Comparison of ENCODE assay signal across 23 mouse cellular contexts in genomic region chr11:82626501-82627111, GRCm38 (mm10).
A peak's percentile ranks its signal among the peaks of the same experiment; 100 is the strongest.
DNase-seq lines count a peak whose midpoint lies in the region; ATAC-seq and TF ChIP-seq lines count a peak whose summit lies in the region.
"Had no signal": no experiment of that assay in that cellular context is flagged by ENCODE, and none has a peak within 500 bp of the region (broad histone marks: within the 10 kb centered on the region; RNA-seq: fewer than 3 reads in every experiment).

No protein-coding gene starts in this region.

- no peak overlapping the region for H3K9ac ChIP-seq in forebrain, postnatal 0 days
- H3K9ac ChIP-seq in forebrain, embryonic 12.5 days: no peak overlapping the region
- H3K9ac ChIP-seq in kidney, embryonic 14.5 days (ENCODE audit: low read depth, low read length): no peak overlapping the region
- H3K9ac ChIP-seq: embryonic facial prominence, embryonic 13.5 days; heart, embryonic 13.5 days; hindbrain, embryonic 13.5 days had no signal

- no peaks in the 10 kb centered on the region; the same call in 1 of the 2 replicates for H3K27me3 ChIP-seq in forebrain, postnatal 0 days (ENCODE audit: insufficient read depth, low read length)
- H3K27me3 ChIP-seq in forebrain, embryonic 12.5 days: peaks cover 33% of the 10 kb centered on the region
- no peaks in the 10 kb centered on the region for H3K27me3 ChIP-seq in kidney, embryonic 14.5 days (ENCODE audit: control insufficient read depth, insufficient read depth, low read length)
- H3K27me3 ChIP-seq: heart, embryonic 13.5 days; hindbrain, embryonic 13.5 days had no signal

- no peak for TF ChIP-seq POLR2A in brain, embryonic 14.5 days (IDR thresholded peaks at IDR 0.05; ENCODE audit: borderline replicate concordance, extremely low read depth, insufficient read depth, insufficient read length, poor library complexity, severe bottlenecking)

- 22% methylated on average over 7 of the region's 7 CpGs for WGBS in forebrain, postnatal 0 days
- 19% methylated on average over 7 of the region's 7 CpGs for WGBS in forebrain, embryonic 12.5 days
- 45% methylated on average over 7 of the region's 7 CpGs for WGBS in kidney, embryonic 14.5 days

- no peak for DNase-seq in forebrain, postnatal 0 days
- DNase-seq in left cerebral cortex, postnatal 4 days: peak; percentile 40
- DNase-seq in left cerebral cortex, adult 18-20 months (ENCODE audit: low spot score in 2 of 2): no peak
- peak; percentile 55 for DNase-seq in retina, postnatal 1 day
- DNase-seq in retina, embryonic 14.5 days (ENCODE audit: low spot score): no peak
- peak; percentile 63 for DNase-seq in brain, embryonic 14.5 days (ENCODE audit: low read depth)
- DNase-seq: adrenal gland, adult 8-10 months; adrenal gland, postnatal 36 days; B cell, adult 2 months; cerebellum, adult 11 months; cerebellum, adult 9-10 months; cerebellum, postnatal 36 days; gastrocnemius, adult 2 months; gastrocnemius, postnatal 25 days; heart, postnatal 4 days had no signal

- H3K9me3 ChIP-seq in forebrain, postnatal 0 days (ENCODE audit: low read length): no peaks in the 10 kb centered on the region
- H3K9me3 ChIP-seq in forebrain, embryonic 12.5 days: no peaks in the 10 kb centered on the region
- H3K9me3 ChIP-seq in kidney, embryonic 14.5 days (ENCODE audit: control insufficient read depth, low read length): no peaks in the 10 kb centered on the region
- H3K9me3 ChIP-seq: embryonic facial prominence, embryonic 13.5 days; heart, embryonic 13.5 days had no signal

- H3K27ac ChIP-seq in forebrain, postnatal 0 days (ENCODE audit: low read depth, low read length): no peak overlapping the region
- H3K27ac ChIP-seq in forebrain, embryonic 12.5 days: no peak overlapping the region
- H3K27ac ChIP-seq in kidney, embryonic 14.5 days (ENCODE audit: low read depth, low read length): no peak overlapping the region
- H3K27ac ChIP-seq: embryonic facial prominence, embryonic 13.5 days; gastrocnemius, adult 2 months; heart, embryonic 13.5 days; hindbrain, embryonic 13.5 days had no signal

- no peak for TF ChIP-seq CTCF in forebrain, postnatal 0 days (IDR thresholded peaks at IDR 0.05; ENCODE audit: low read depth)
- no peak for TF ChIP-seq CTCF in brain, embryonic 14.5 days (IDR thresholded peaks at IDR 0.05; ENCODE audit: borderline replicate concordance, extremely low read depth, insufficient read depth, insufficient read length)

- no peak overlapping the region for H3K4me3 ChIP-seq in forebrain, postnatal 0 days (ENCODE audit: low read depth, low read length)
- no peak overlapping the region for H3K4me3 ChIP-seq in forebrain, embryonic 12.5 days (replicated peaks)
- H3K4me3 ChIP-seq in kidney, embryonic 14.5 days (ENCODE audit: low read length): no peak overlapping the region
- H3K4me3 ChIP-seq: embryonic facial prominence, embryonic 13.5 days; gastrocnemius, adult 2 months; heart, embryonic 13.5 days; hindbrain, embryonic 13.5 days had no signal

- peak; percentile 10; the same call in 1 of the 2 replicates for ATAC-seq in forebrain, postnatal 0 days
- no peak for ATAC-seq in forebrain, embryonic 12.5 days (ENCODE audit: low FRiP score)
- no peak for ATAC-seq in kidney, embryonic 14.5 days (ENCODE audit: low FRiP score, low TSS enrichment)
- ATAC-seq: CD4-positive, CD25-positive, alpha-beta regulatory T cell, adult 4 months; inflammation-experienced regulatory T-cells, adult 6 months had no signal

- H3K36me3 ChIP-seq in forebrain, postnatal 0 days (ENCODE audit: insufficient read depth): no peaks in the 10 kb centered on the region
- no peaks in the 10 kb centered on the region for H3K36me3 ChIP-seq in forebrain, embryonic 12.5 days (replicated peaks)
- no peaks in the 10 kb centered on the region for H3K36me3 ChIP-seq in kidney, embryonic 14.5 days (ENCODE audit: control insufficient read depth, insufficient read depth, low read length)
- H3K36me3 ChIP-seq: embryonic facial prominence, embryonic 13.5 days; G1E; heart, embryonic 13.5 days; hindbrain, embryonic 13.5 days had no signal

- H3K4me1 ChIP-seq in forebrain, postnatal 0 days (ENCODE audit: insufficient read depth): 0 out of 2 replicates have a peak, but pooled peaks cover 5% of the 10 kb centered on the region
- H3K4me1 ChIP-seq in forebrain, embryonic 12.5 days: peaks cover 30% of the 10 kb centered on the region
- H3K4me1 ChIP-seq in kidney, embryonic 14.5 days (ENCODE audit: control insufficient read depth, insufficient read depth, low read length): no peaks in the 10 kb centered on the region
- H3K4me1 ChIP-seq: heart, embryonic 13.5 days had no signal

- intact Hi-C loops in left cerebral cortex, postnatal 4 days (cut with DNase I): no loop called here

- no peak overlapping the region for H3K4me2 ChIP-seq in forebrain, postnatal 0 days (ENCODE audit: low read depth)
- H3K4me2 ChIP-seq in forebrain, embryonic 12.5 days: no peak overlapping the region
- H3K4me2 ChIP-seq in kidney, embryonic 14.5 days (replicated peaks; ENCODE audit: low read depth, low read length): no peak overlapping the region
- H3K4me2 ChIP-seq: embryonic facial prominence, embryonic 13.5 days; heart, embryonic 13.5 days; hindbrain, embryonic 13.5 days had no signal

Comparison
In these comparisons a context has a peak if more than half of its experiments do, and no peak if none do; other contexts are left out.
1. DNase-seq: peak in left cerebral cortex, postnatal 4 days (single experiment), retina, postnatal 1 day (single experiment) and brain, embryonic 14.5 days (single experiment); none in forebrain, postnatal 0 days (single experiment), left cerebral cortex, adult 18-20 months (0 of 2) and retina, embryonic 14.5 days (single experiment).